Comparison of ENCODE assay signal across 16 mouse cellular contexts in genomic region chr16:92838709-92839108, GRCm38 (mm10).
"Had no signal": no experiment of that assay in that cellular context is flagged by ENCODE, and none has a peak within 500 bp of the region (broad histone marks: within the 10 kb centered on the region; RNA-seq: fewer than 3 reads in every experiment).

No protein-coding gene starts in this region.

- H3K4me1 ChIP-seq: neural tube, embryonic 13.5 days; neural tube, embryonic 15.5 days; stomach, embryonic 15.5 days had no signal

- H3K4me2 ChIP-seq: neural tube, embryonic 13.5 days; neural tube, embryonic 15.5 days; stomach, embryonic 15.5 days had no signal

- H3K4me3 ChIP-seq: neural tube, embryonic 13.5 days; neural tube, embryonic 15.5 days; stomach, embryonic 15.5 days had no signal

- DNase-seq: retina, postnatal 1 day; right cerebral cortex, adult 18-20 months; right cerebral cortex, postnatal 14 days; right cerebral cortex, postnatal 25 days; right cerebral cortex, postnatal 4 days; spleen, adult 18-20 months; thymus, adult 18-20 months; thymus, adult 2 months; thymus, postnatal 14 days; thymus, postnatal 25 days; thymus, postnatal 36 days; thymus, postnatal 4 days had no signal

- H3K27me3 ChIP-seq: neural tube, embryonic 13.5 days; neural tube, embryonic 15.5 days; stomach, embryonic 15.5 days had no signal

- H3K9me3 ChIP-seq: neural tube, embryonic 13.5 days; neural tube, embryonic 15.5 days; stomach, embryonic 15.5 days had no signal

- H3K36me3 ChIP-seq: neural tube, embryonic 13.5 days; neural tube, embryonic 15.5 days; stomach, embryonic 15.5 days had no signal

- H3K9ac ChIP-seq: neural tube, embryonic 13.5 days; neural tube, embryonic 15.5 days; stomach, embryonic 15.5 days had no signal

- H3K27ac ChIP-seq: neural tube, embryonic 13.5 days; neural tube, embryonic 15.5 days; stomach, embryonic 15.5 days; stomach, postnatal 0 days had no signal
